Mouse (Mus musculus): Measurements from ENCODE around the gene Rela.
"Not testable (repeated sequence)": the region's sequence is repeated elsewhere in the genome, so short reads cannot be mapped to it uniquely, and the experiment has no call there.

Gene Rela

GRCm38 (mm10) chr19:5664669-5665257 is 27.5 kb downstream of the Rela start:
- DNase-seq (ENCODE audit: low read depth, low spot score), result no peak

- DNase-seq (ENCODE audit: low read depth, low spot score), result no peak
Observed at GRCm38 (mm10) chr19:5665465-5665864, 28.2 kb downstream of the Rela start.

- no peak for DNase-seq (ENCODE audit: low read depth, low spot score)
Observed at GRCm38 (mm10) chr19:5666386-5666785, 29.1 kb downstream of the Rela start.

GRCm38 (mm10) chr19:5668372-5668771 is 31.1 kb downstream of the Rela start:
- no peak for DNase-seq (ENCODE audit: low read depth, low spot score)

GRCm38 (mm10) chr19:5680432-5680831 is 43.1 kb downstream of the Rela start:
- no peak for DNase-seq (ENCODE audit: low read depth, low spot score)

GRCm38 (mm10) chr19:5684236-5684635 is 47.0 kb downstream of the Rela start:
- no peak for DNase-seq (ENCODE audit: low read depth, low spot score)

- DNase-seq (ENCODE audit: low read depth, low spot score), result no peak
Observed at GRCm38 (mm10) chr19:5684985-5685384, 47.7 kb downstream of the Rela start.

- no peak for DNase-seq (ENCODE audit: low read depth, low spot score)
Observed at GRCm38 (mm10) chr19:5685431-5685830, 48.1 kb downstream of the Rela start.

GRCm38 (mm10) chr19:5685861-5686260 is 48.6 kb downstream of the Rela start:
- DNase-seq (ENCODE audit: low read depth, low spot score), result no peak

GRCm38 (mm10) chr19:5686437-5686836 is 49.2 kb downstream of the Rela start:
- no peak for DNase-seq (ENCODE audit: low read depth, low spot score)

- not testable (repeated sequence) for DNase-seq (ENCODE audit: low read depth, low spot score)
Observed at GRCm38 (mm10) chr19:5686954-5687353, 49.7 kb downstream of the Rela start.

GRCm38 (mm10) chr19:5687738-5688137 is 50.5 kb downstream of the Rela start:
- peak; percentile 56 for DNase-seq (ENCODE audit: low read depth, low spot score)

- peak; percentile 100 for DNase-seq (ENCODE audit: low read depth, low spot score)
Observed at GRCm38 (mm10) chr19:5688200-5689087, 51.2 kb downstream of the Rela start, which contains the start of the genes Map3k11 and Pcnx3. Gene Map3k11, plus strand, starts transcription at chr19:5688742. Gene Pcnx3, minus strand, starts transcription at chr19:5688908.

- DNase-seq (ENCODE audit: low read depth, low spot score), result no peak
Observed at GRCm38 (mm10) chr19:5689088-5689428, 51.8 kb downstream of the Rela start.

- DNase-seq (ENCODE audit: low read depth, low spot score), result peak; percentile 94
Observed at GRCm38 (mm10) chr19:5689565-5690342, 52.5 kb downstream of the Rela start.

GRCm38 (mm10) chr19:5690343-5690735 is 53.1 kb downstream of the Rela start:
- no peak for DNase-seq (ENCODE audit: low read depth, low spot score)

- no peak for DNase-seq (ENCODE audit: low read depth, low spot score)
Observed at GRCm38 (mm10) chr19:5691601-5692000, 54.3 kb downstream of the Rela start.

GRCm38 (mm10) chr19:5692086-5692912 is 55.0 kb downstream of the Rela start:
- no peak for DNase-seq (ENCODE audit: low read depth, low spot score)

- DNase-seq (ENCODE audit: low read depth, low spot score), result no peak
Observed at GRCm38 (mm10) chr19:5692913-5693396, 55.7 kb downstream of the Rela start.

GRCm38 (mm10) chr19:5693801-5694200 is 56.5 kb downstream of the Rela start:
- no peak for DNase-seq (ENCODE audit: low read depth, low spot score)

- DNase-seq (ENCODE audit: low read depth, low spot score), result no peak
Observed at GRCm38 (mm10) chr19:5695849-5696462, 58.7 kb downstream of the Rela start.
